Mouse (Mus musculus): ENCODE data around the gene Spata2. TPM values are rescaled to one million over a fixed set of nuclear protein-coding genes. Genes with fewer than 3 reads are reported as not detected.

Gene Spata2
- polyA plus RNA-seq (2012; ENCODE audit: insufficient read depth, insufficient read length, missing spikeins): 10.3 and 11.5 TPM in 2 replicates

- Histone ChIP-seq H3K4me3 (ENCODE audit: insufficient read depth, low read depth, low read length) (peak within 1 kb of the TSS; percentile 80), H3K4me1 (ENCODE audit: control insufficient read depth, insufficient read depth, insufficient read length, low read length) (peaks cover 12% of the 10 kb centered on the region; the same call in 1 of the 2 replicates), H3K27ac (replicated peaks; ENCODE audit: low read depth, low read length) (peak within 1 kb of the TSS; percentile 98)
Measured at GRCm38 (mm10) chr2:167492713-167493636, at the start of gene Spata2. Gene Spata2, minus strand, starts transcription at chr2:167492887.

- H3K4me1 ChIP-seq (ENCODE audit: control insufficient read depth, insufficient read depth, insufficient read length, low read length): peaks cover 23% of the 10 kb centered on the region
- H3K4me3 ChIP-seq (ENCODE audit: insufficient read depth, low read depth, low read length): no peak overlapping the region
- no peak overlapping the region for H3K27ac ChIP-seq (replicated peaks; ENCODE audit: low read depth, low read length)
Measured at GRCm38 (mm10) chr2:167542361-167542760, 49.7 kb upstream of the Spata2 start.

- 0 out of 2 replicates have a peak overlapping the region, but pooled peaks have one; percentile 9 for H3K27ac ChIP-seq (replicated peaks; ENCODE audit: low read depth, low read length)
- H3K4me1 ChIP-seq (ENCODE audit: control insufficient read depth, insufficient read depth, insufficient read length, low read length): peaks cover 21% of the 10 kb centered on the region
Measured at GRCm38 (mm10) chr2:167541761-167542160, 49.1 kb upstream of the Spata2 start.

GRCm38 (mm10) chr2:167541324-167541723 is 48.6 kb upstream of the Spata2 start:
- Histone ChIP-seq H3K4me1 (ENCODE audit: control insufficient read depth, insufficient read depth, insufficient read length, low read length) (peaks cover 17% of the 10 kb centered on the region), H3K4me3 (ENCODE audit: insufficient read depth, low read depth, low read length) (peak overlapping the region; percentile 53), H3K27ac (replicated peaks; ENCODE audit: low read depth, low read length) (0 out of 2 replicates have a peak overlapping the region, but pooled peaks have one; percentile 9)

More at GRCm38 (mm10) chr2:167541761-167542160, 49.1 kb upstream of the Spata2 start:
- H3K4me3 ChIP-seq (ENCODE audit: insufficient read depth, low read depth, low read length): peak overlapping the region; percentile 53; the same call in 1 of the 2 replicates

- peak overlapping the region; percentile 53 for H3K4me3 ChIP-seq (ENCODE audit: insufficient read depth, low read depth, low read length)
- H3K4me1 ChIP-seq (ENCODE audit: control insufficient read depth, insufficient read depth, insufficient read length, low read length): peaks cover 16% of the 10 kb centered on the region
- no peak overlapping the region; the same call in 1 of the 2 replicates for H3K27ac ChIP-seq (replicated peaks; ENCODE audit: low read depth, low read length)
Measured at GRCm38 (mm10) chr2:167540477-167541110, 47.9 kb upstream of the Spata2 start.

- peaks cover 16% of the 10 kb centered on the region for H3K4me1 ChIP-seq (ENCODE audit: control insufficient read depth, insufficient read depth, insufficient read length, low read length)
- peak overlapping the region; percentile 53 for H3K4me3 ChIP-seq (ENCODE audit: insufficient read depth, low read depth, low read length)
- no peak overlapping the region for H3K27ac ChIP-seq (replicated peaks; ENCODE audit: low read depth, low read length)
Measured at GRCm38 (mm10) chr2:167539536-167540476, 47.1 kb upstream of the Spata2 start.

- Histone ChIP-seq H3K4me3 (ENCODE audit: insufficient read depth, low read depth, low read length) (peak overlapping the region; percentile 53), H3K27ac (replicated peaks; ENCODE audit: low read depth, low read length) (peak overlapping the region; percentile 14; the same call in 1 of the 2 replicates), H3K4me1 (ENCODE audit: control insufficient read depth, insufficient read depth, insufficient read length, low read length) (peaks cover 11% of the 10 kb centered on the region)
Measured at GRCm38 (mm10) chr2:167538671-167539306, 46.1 kb upstream of the Spata2 start.

GRCm38 (mm10) chr2:167537476-167538297 is 45.0 kb upstream of the Spata2 start, which contains the start of gene Snai1:
Gene Snai1, plus strand, starts transcription at chr2:167538195.
- Histone ChIP-seq H3K4me3 (ENCODE audit: insufficient read depth, low read depth, low read length) (peak within 1 kb of the TSS; percentile 61), H3K4me1 (ENCODE audit: control insufficient read depth, insufficient read depth, insufficient read length, low read length) (peaks cover under 1% of the 10 kb centered on the region), H3K27ac (replicated peaks; ENCODE audit: low read depth, low read length) (peak within 1 kb of the TSS; percentile 14; the same call in 1 of the 2 replicates)

GRCm38 (mm10) chr2:167536320-167536945 is 43.7 kb upstream of the Spata2 start:
- H3K4me3 ChIP-seq (ENCODE audit: insufficient read depth, low read depth, low read length): no peak overlapping the region
- no peaks in the 10 kb centered on the region for H3K4me1 ChIP-seq (ENCODE audit: control insufficient read depth, insufficient read depth, insufficient read length, low read length)
- H3K27ac ChIP-seq (replicated peaks; ENCODE audit: low read depth, low read length): no peak overlapping the region

GRCm38 (mm10) chr2:167533880-167534279 is 41.2 kb upstream of the Spata2 start:
- Histone ChIP-seq H3K27ac (replicated peaks; ENCODE audit: low read depth, low read length) (no peak overlapping the region), H3K4me3 (ENCODE audit: insufficient read depth, low read depth, low read length) (no peak overlapping the region), H3K4me1 (ENCODE audit: control insufficient read depth, insufficient read depth, insufficient read length, low read length) (no peaks in the 10 kb centered on the region)

GRCm38 (mm10) chr2:167532131-167532530 is 39.4 kb upstream of the Spata2 start:
- Histone ChIP-seq H3K4me3 (ENCODE audit: insufficient read depth, low read depth, low read length) (no peak overlapping the region), H3K4me1 (ENCODE audit: control insufficient read depth, insufficient read depth, insufficient read length, low read length) (no peaks in the 10 kb centered on the region), H3K27ac (replicated peaks; ENCODE audit: low read depth, low read length) (no peak overlapping the region)

GRCm38 (mm10) chr2:167530536-167530935 is 37.8 kb upstream of the Spata2 start:
- Histone ChIP-seq H3K4me1 (ENCODE audit: control insufficient read depth, insufficient read depth, insufficient read length, low read length) (no peaks in the 10 kb centered on the region), H3K4me3 (ENCODE audit: insufficient read depth, low read depth, low read length) (no peak overlapping the region), H3K27ac (replicated peaks; ENCODE audit: low read depth, low read length) (no peak overlapping the region)

- Histone ChIP-seq H3K4me3 (ENCODE audit: insufficient read depth, low read depth, low read length) (no peak overlapping the region), H3K27ac (replicated peaks; ENCODE audit: low read depth, low read length) (no peak overlapping the region), H3K4me1 (ENCODE audit: control insufficient read depth, insufficient read depth, insufficient read length, low read length) (no peaks in the 10 kb centered on the region)
Measured at GRCm38 (mm10) chr2:167529935-167530513, 37.3 kb upstream of the Spata2 start.
